Mouse (Mus musculus): ENCODE data around the gene 5730480H06Rik.

GRCm38 (mm10) chr5:48301186-48301585 lies 26.6 kb upstream of the 5730480H06Rik start:
- TF ChIP-seq CTCF (IDR thresholded peaks at IDR 0.05; ENCODE audit: borderline replicate concordance, extremely low read depth, insufficient read depth, insufficient read length) (no peak), POLR2A (IDR thresholded peaks at IDR 0.05; ENCODE audit: borderline replicate concordance, extremely low read depth, insufficient read depth, insufficient read length, poor library complexity, severe bottlenecking) (no peak)
